Mouse (Mus musculus): Measurements from ENCODE around the gene Lipe. TPM values are rescaled to one million over a fixed set of nuclear protein-coding genes. Genes with fewer than 3 reads are reported as not detected.
A peak's percentile ranks its signal among the peaks of the same experiment; 100 is the strongest.
"Not testable (repeated sequence)": the region's sequence is repeated elsewhere in the genome, so short reads cannot be mapped to it uniquely, and the experiment has no call there.

Lipe gene
- polyA plus RNA-seq, 1 experiment from 2014 or later: 12.1 TPM

DNA sequence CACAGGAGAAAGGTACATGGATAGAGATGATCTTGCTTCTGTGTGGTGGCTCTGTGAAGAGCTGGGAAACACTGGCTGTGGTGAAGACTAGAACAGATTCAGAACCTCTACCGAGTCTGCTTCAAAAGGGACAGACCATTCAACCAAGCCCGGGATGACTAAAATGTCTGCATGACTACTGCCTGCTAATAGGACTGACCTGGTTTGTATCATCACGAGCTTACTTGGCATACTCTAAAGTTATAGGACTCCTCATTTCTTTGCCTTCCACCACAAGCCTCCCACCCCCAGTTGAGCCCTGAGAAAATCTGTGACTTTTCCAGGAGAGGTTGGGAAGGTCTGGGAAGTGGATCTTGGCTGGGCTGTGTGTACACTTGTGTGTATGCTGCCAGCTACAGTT, 13.4 kb upstream of the Lipe start:
- Histone ChIP-seq H3K9me3 (no peaks in the 10 kb centered on the region), H3K27me3 (no peaks in the 10 kb centered on the region), H3K9ac (replicated peaks) (no peak overlapping the region), H3K4me3 (replicated peaks) (no peak overlapping the region), H3K4me1 (replicated peaks) (no peaks in the 10 kb centered on the region), H3K4me2 (no peak overlapping the region), H3K27ac (no peak overlapping the region), H3K36me3 (no peaks in the 10 kb centered on the region)
- WGBS: 80% methylated on average over 3 of the region's 3 CpGs
- no peak for ATAC-seq (ENCODE audit: insufficient number of reproducible peaks, insufficient read depth, low FRiP score, low TSS enrichment, low read depth)

DNA sequence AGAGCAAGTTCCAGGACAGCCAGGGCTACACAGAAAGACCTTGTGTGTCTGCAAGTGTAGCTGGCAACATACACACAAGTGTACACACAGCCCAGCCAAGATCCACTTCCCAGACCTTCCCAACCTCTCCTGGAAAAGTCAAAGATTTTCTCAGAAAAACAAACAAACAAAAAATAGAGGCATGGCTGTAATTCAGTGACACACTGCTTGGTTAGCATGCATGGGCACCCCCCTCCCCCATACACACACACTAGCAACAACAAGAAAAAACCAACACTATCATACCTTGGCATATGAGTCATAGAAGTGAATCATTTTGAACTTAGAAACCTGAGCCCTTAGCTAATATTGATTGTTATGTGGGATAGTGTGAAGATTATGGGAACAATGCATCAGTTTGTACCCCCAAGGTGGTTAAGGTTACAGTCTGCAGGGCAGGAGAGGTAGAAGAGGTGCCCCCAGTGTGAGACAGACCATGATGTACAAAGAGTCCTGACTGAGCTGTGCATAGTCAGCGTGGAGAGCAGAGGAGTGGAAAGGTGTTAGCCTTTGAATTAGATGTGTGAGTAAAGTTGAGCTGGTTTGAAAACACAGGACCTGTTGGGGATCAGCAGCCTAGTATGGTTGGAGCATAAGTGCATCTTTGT, 12.6 kb upstream of the Lipe start:
- no peaks in the 10 kb centered on the region for H3K4me1 ChIP-seq (replicated peaks)
- H3K4me3 ChIP-seq (replicated peaks): no peak overlapping the region
- no peaks in the 10 kb centered on the region for H3K9me3 ChIP-seq
- no peak overlapping the region for H3K4me2 ChIP-seq
- 86% methylated on average over 1 of the region's 1 CpGs for WGBS
- no peak overlapping the region for H3K9ac ChIP-seq (replicated peaks)
- no peaks in the 10 kb centered on the region for H3K27me3 ChIP-seq
- no peak for ATAC-seq (ENCODE audit: insufficient number of reproducible peaks, insufficient read depth, low FRiP score, low TSS enrichment, low read depth)
- H3K36me3 ChIP-seq: no peaks in the 10 kb centered on the region
- no peak overlapping the region for H3K27ac ChIP-seq

DNA sequence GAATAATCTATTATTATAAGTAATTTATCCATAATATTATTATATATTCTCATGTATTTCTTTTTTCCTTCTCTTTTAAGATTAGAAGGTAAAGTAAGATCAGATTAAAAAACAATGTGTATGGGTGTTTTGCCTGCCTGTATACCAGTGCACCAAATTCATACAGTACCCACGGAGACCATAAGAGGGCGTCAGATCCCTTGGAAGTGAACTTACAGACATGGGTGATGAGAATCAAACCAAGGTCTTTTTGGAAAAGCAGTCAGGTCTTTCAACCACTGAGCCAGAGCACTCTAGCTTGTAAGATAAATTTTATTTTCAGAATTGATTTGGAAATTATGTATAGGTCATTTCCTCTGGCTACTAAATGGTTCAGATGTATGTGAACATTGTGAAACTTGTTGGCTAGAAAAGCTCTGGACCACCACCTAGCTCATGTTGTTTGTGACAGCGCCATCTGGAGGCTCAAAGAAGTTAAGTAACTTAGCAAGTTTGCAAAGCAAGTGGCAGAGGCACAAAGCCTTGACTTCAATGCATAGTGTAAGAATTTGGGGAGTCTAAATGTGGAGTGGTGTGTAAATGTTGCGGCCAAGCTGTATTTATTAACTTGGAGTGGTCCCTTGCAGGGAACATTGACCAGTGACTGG, 10.7 kb upstream of the Lipe start:
- ATAC-seq (ENCODE audit: insufficient number of reproducible peaks, insufficient read depth, low FRiP score, low TSS enrichment, low read depth): no peak
- Histone ChIP-seq H3K4me1 (replicated peaks) (no peaks in the 10 kb centered on the region), H3K4me3 (replicated peaks) (no peak overlapping the region), H3K36me3 (no peaks in the 10 kb centered on the region), H3K9ac (replicated peaks) (no peak overlapping the region), H3K9me3 (no peaks in the 10 kb centered on the region), H3K27me3 (no peaks in the 10 kb centered on the region), H3K27ac (no peak overlapping the region), H3K4me2 (no peak overlapping the region)
- 50% methylated on average over 4 of the region's 4 CpGs for WGBS

- no peak overlapping the region for H3K4me2 ChIP-seq
- no peak overlapping the region for H3K9ac ChIP-seq (replicated peaks)
- ATAC-seq (ENCODE audit: insufficient number of reproducible peaks, insufficient read depth, low FRiP score, low TSS enrichment, low read depth): no peak
- H3K36me3 ChIP-seq: no peaks in the 10 kb centered on the region
- H3K27ac ChIP-seq: no peak overlapping the region
- H3K27me3 ChIP-seq: no peaks in the 10 kb centered on the region
- WGBS: 85% methylated on average over 7 of the region's 7 CpGs
- no peak overlapping the region for H3K4me3 ChIP-seq (replicated peaks)
- peaks cover 16% of the 10 kb centered on the region for H3K4me1 ChIP-seq (replicated peaks)
- no peaks in the 10 kb centered on the region for H3K9me3 ChIP-seq
These were observed 8.0 kb upstream of the Lipe start for GRCm38 (mm10) chr7:25406468-25406867.

DNA sequence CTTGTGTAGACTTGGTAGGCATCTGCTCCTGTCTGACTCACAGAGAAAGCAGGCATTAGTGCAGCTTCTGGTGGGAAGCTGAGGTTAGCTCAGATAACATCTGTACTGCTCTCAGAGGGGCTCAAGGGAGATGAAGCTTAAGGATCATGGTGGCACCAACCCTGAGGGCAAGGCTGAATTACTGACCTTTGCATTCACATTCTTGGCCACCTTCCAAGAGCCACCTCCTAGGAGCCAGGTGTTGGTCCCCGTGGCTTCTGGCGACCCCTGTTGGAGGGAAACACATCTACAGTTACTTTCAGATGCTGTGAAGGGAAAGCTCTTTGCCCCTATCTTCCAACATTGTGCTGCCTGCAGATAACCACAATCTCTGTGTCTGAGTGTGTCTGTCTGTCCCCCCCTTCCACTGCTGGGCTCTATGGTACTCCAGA, 4.2 kb upstream of the Lipe start:
- H3K36me3 ChIP-seq: no peaks in the 10 kb centered on the region
- WGBS: 0% methylated on average over 2 of the region's 2 CpGs
- no peak overlapping the region for H3K4me3 ChIP-seq (replicated peaks)
- no peak overlapping the region for H3K4me2 ChIP-seq
- no peaks in the 10 kb centered on the region for H3K9me3 ChIP-seq
- H3K4me1 ChIP-seq (replicated peaks): peaks cover 24% of the 10 kb centered on the region
- H3K9ac ChIP-seq (replicated peaks): no peak overlapping the region
- H3K27me3 ChIP-seq: no peaks in the 10 kb centered on the region
- no peak for ATAC-seq (ENCODE audit: insufficient number of reproducible peaks, insufficient read depth, low FRiP score, low TSS enrichment, low read depth)
- H3K27ac ChIP-seq: peak overlapping the region; percentile 77; the same call in 1 of the 2 replicates

DNA sequence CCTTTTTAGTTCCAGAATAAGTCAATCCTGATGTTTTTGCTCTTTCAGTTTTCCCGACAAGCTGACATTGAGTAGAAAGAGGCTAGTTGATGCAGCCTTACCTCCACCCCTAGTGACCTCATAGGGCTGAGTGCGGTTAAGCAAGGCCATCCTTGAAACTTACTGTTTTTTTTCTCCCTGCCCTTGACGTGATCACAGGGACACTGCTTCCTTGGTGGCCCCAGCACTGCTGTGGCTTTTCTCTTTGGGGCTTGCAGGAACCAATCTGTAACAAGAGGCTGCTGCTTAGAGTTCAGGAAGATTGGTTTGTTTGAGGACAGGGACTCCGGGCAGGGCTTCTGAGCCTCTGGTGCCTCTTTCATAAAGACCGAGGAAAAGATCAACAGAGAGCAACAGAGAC, 3.5 kb upstream of the Lipe start:
- no peaks in the 10 kb centered on the region for H3K9me3 ChIP-seq
- no peaks in the 10 kb centered on the region for H3K27me3 ChIP-seq
- 15% methylated on average over 5 of the region's 5 CpGs for WGBS
- H3K4me1 ChIP-seq (replicated peaks): peaks cover 25% of the 10 kb centered on the region
- H3K27ac ChIP-seq: peak overlapping the region; percentile 77
- H3K4me2 ChIP-seq: peak overlapping the region; percentile 15; the same call in 1 of the 2 replicates
- H3K4me3 ChIP-seq (replicated peaks): no peak overlapping the region
- H3K36me3 ChIP-seq: no peaks in the 10 kb centered on the region
- H3K9ac ChIP-seq (replicated peaks): no peak overlapping the region
- ATAC-seq (ENCODE audit: insufficient number of reproducible peaks, insufficient read depth, low FRiP score, low TSS enrichment, low read depth): no peak

GRCm38 (mm10) chr7:25401551-25401950, 3.0 kb upstream of the Lipe start:
- Histone ChIP-seq H3K36me3 (no peaks in the 10 kb centered on the region), H3K27ac (peak overlapping the region; percentile 77), H3K4me1 (replicated peaks) (peaks cover 27% of the 10 kb centered on the region), H3K4me2 (no peak overlapping the region; the same call in 1 of the 2 replicates), H3K9me3 (no peaks in the 10 kb centered on the region), H3K9ac (replicated peaks) (no peak overlapping the region), H3K4me3 (replicated peaks) (no peak overlapping the region), H3K27me3 (no peaks in the 10 kb centered on the region)
- WGBS: 14% methylated on average over 2 of the region's 2 CpGs
- ATAC-seq (ENCODE audit: insufficient number of reproducible peaks, insufficient read depth, low FRiP score, low TSS enrichment, low read depth): no peak

- not testable (repeated sequence) for H3K4me2 ChIP-seq; H3K4me3 ChIP-seq (replicated peaks)
These were observed 518 bp upstream of the Lipe start for GRCm38 (mm10) chr7:25399028-25399427.

DNA sequence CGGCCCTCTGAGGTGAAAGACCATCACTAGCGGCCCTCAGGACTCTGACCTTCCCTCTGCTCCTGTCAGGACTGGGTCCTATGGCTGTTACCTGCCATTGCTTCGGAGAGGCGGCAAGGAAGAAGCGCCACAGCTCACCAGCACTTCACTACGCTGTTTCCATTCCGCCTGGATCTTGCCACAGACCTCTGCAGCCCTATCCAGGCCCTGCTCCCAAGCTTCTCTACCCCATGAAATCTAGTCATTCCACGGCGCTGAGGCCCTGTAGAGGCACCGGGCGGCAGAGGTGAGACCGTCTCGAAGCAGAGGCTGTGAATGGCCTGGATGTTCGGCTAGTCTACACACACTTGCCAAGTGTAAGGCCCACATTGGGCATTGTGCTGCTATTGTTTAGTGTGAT, 1.9 kb downstream of the Lipe start:
- Histone ChIP-seq H3K9ac (replicated peaks) (no peak overlapping the region), H3K4me2 (peak overlapping the region; percentile 71; the same call in 1 of the 2 replicates), H3K4me3 (replicated peaks) (peak overlapping the region; percentile 61; the same call in 1 of the 2 replicates), H3K27ac (peak overlapping the region; percentile 54; the same call in 1 of the 2 replicates), H3K9me3 (no peaks in the 10 kb centered on the region), H3K4me1 (replicated peaks) (peaks cover 30% of the 10 kb centered on the region), H3K36me3 (no peaks in the 10 kb centered on the region), H3K27me3 (no peaks in the 10 kb centered on the region)
- WGBS: 91% methylated on average over 14 of the region's 14 CpGs
- ATAC-seq (ENCODE audit: insufficient number of reproducible peaks, insufficient read depth, low FRiP score, low TSS enrichment, low read depth): no peak

More at GRCm38 (mm10) chr7:25399028-25399427, 518 bp upstream of the Lipe start:
- H3K27me3 ChIP-seq; H3K9me3 ChIP-seq; H3K9ac ChIP-seq (replicated peaks); ATAC-seq (ENCODE audit: insufficient number of reproducible peaks, insufficient read depth, low FRiP score, low TSS enrichment, low read depth); H3K27ac ChIP-seq; H3K36me3 ChIP-seq: not testable (repeated sequence)
- H3K4me1 ChIP-seq (replicated peaks): peaks cover 40% of the 10 kb centered on the region

GRCm38 (mm10) chr7:25395558-25396521, 2.7 kb downstream of the Lipe start:
- Histone ChIP-seq H3K9me3 (no peaks in the 10 kb centered on the region), H3K27ac (peak overlapping the region; percentile 64; the same call in 1 of the 2 replicates), H3K4me2 (peak overlapping the region; percentile 71), H3K9ac (replicated peaks) (peak overlapping the region; percentile 62), H3K27me3 (no peaks in the 10 kb centered on the region), H3K4me1 (replicated peaks) (peaks cover 26% of the 10 kb centered on the region), H3K4me3 (replicated peaks) (peak overlapping the region; percentile 61), H3K36me3 (no peaks in the 10 kb centered on the region)
- 5% methylated on average over 52 of the region's 52 CpGs for WGBS
- ATAC-seq (ENCODE audit: insufficient number of reproducible peaks, insufficient read depth, low FRiP score, low TSS enrichment, low read depth): peak; percentile 93

- Histone ChIP-seq H3K36me3 (no peaks in the 10 kb centered on the region), H3K9ac (replicated peaks) (peak overlapping the region; percentile 62), H3K27me3 (no peaks in the 10 kb centered on the region), H3K27ac (peak overlapping the region; percentile 64; the same call in 1 of the 2 replicates), H3K4me1 (replicated peaks) (peaks cover 32% of the 10 kb centered on the region), H3K4me2 (peak overlapping the region; percentile 71), H3K4me3 (replicated peaks) (peak overlapping the region; percentile 61), H3K9me3 (no peaks in the 10 kb centered on the region)
- peak; percentile 54; the same call in 1 of the 2 replicates for ATAC-seq (ENCODE audit: insufficient number of reproducible peaks, insufficient read depth, low FRiP score, low TSS enrichment, low read depth)
- WGBS: under 1% methylated on average over 22 of the region's 22 CpGs
These were observed 3.3 kb downstream of the Lipe start for GRCm38 (mm10) chr7:25395186-25395557.

Data from limb, embryonic 12.5 days (tissue).